Mouse (Mus musculus) kidney, postnatal 0 days (tissue): ENCODE results near the gene Comtd1. TPM values are rescaled to one million over a fixed set of nuclear protein-coding genes. Genes with fewer than 3 reads are reported as not detected.

ENCODE experiments used
- ATAC-seq: fragments of 200-750 bp; cut with Nextera tagmentation; replicated peaks from 2 replicates; pipeline ENCODE4 v1.8.0; 2017; ENCODE audit warnings: low read depth, moderate number of reproducible peaks, moderate TSS enrichment, moderate library complexity; ENCODE audit not compliant: low FRiP score
- DNase-seq: peaks from one replicate; pipeline ENCODE4 v3.0.0-alpha.2; 2016; ENCODE audit warnings: low spot score
- H3K27ac ChIP-seq: fragments of 300-500 bp; sonication (generic); 2 replicates; pipeline ENCODE4 v1.5.1; 2014; ENCODE audit warnings: mild to moderate bottlenecking
- H3K27me3 ChIP-seq: fragments of 300-500 bp; sonication (generic); 2 replicates; pipeline ENCODE4 v1.6.1; 2014; ENCODE audit warnings: low read length, mixed read lengths; ENCODE audit not compliant: insufficient read depth
- H3K36me3 ChIP-seq: fragments of 300-500 bp; sonication (generic); 2 replicates; pipeline ENCODE4 v1.6.1; 2014; ENCODE audit warnings: low read length, mixed read lengths; ENCODE audit not compliant: insufficient read depth
- H3K4me1 ChIP-seq: fragments of 300-500 bp; sonication (generic); replicated peaks from 2 replicates; pipeline ENCODE4 v1.6.1; 2014; ENCODE audit warnings: antibody characterized with exemption, low read length, mixed read lengths; ENCODE audit not compliant: insufficient read depth
- H3K4me2 ChIP-seq: fragments of 300-500 bp; sonication (generic); 2 replicates; pipeline ENCODE4 v1.6.1; 2014; ENCODE audit warnings: mild to moderate bottlenecking, low read length, moderate library complexity, mixed read lengths
- H3K4me3 ChIP-seq: fragments of 300-500 bp; sonication (generic); replicated peaks from 2 replicates; pipeline ENCODE4 v1.5.1; 2014; ENCODE audit warnings: low read depth, low read length
- H3K9ac ChIP-seq: fragments of 300-500 bp; sonication (generic); 2 replicates; pipeline ENCODE4 v1.6.1; 2014; ENCODE audit warnings: low read depth, low read length
- H3K9me3 ChIP-seq: fragments of 300-500 bp; sonication (generic); replicated peaks from 2 replicates; pipeline ENCODE4 v1.6.1; 2016; ENCODE audit warnings: low read length, inconsistent platforms, mixed read lengths
- CTCF ChIP-seq: IDR thresholded peaks from 2 replicates; pipeline ENCODE4 v1.5.1; 2016; ENCODE audit warnings: antibody characterized with exemption, low read depth, mild to moderate bottlenecking, moderate library complexity
- WGBS: fragments of 180-500 bp; shearing (Covaris S2); extraction: QIAGEN DNeasy Blood & Tissue Kit; methylation state at CpG from one replicate; pipeline ENCODE4 v1.1.7; 2014; 5-methylcytosine and 5-hydroxymethylcytosine counted together
- polyA plus RNA-seq: library from polyadenylated mRNA; unstranded; fragments of >200 nt; fragmentation: Nextera tagmentation; extraction: Ambion mirVana; gene quantifications from 2 replicates; pipeline ENCODE4 v1.2.1, GENCODE M21; 2015

Comtd1 gene
- polyA plus RNA-seq, 1 experiment from 2014 or later, result 36.7 TPM

DNA sequence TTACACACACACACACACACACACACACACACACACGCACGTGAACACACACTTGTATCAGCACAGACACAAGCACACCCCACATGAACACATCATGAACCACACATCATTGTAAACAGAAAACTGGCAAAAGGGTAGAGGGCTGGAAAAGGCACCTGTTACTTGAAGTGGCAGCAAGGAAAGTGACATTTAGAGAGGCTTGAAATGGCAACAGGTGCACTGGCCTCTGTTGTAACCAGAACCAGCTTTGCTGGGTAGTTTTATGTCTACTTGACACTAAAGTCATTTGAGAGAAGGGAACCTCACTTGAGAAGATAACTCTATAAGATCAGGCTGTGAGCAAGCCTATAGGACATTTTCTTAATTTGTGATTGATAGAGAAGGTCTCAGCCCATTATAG, 39.4 kb downstream of the Comtd1 start:
- no peaks in the 10 kb centered on the region for H3K36me3 ChIP-seq
- no peak for ATAC-seq
- no peak for TF ChIP-seq CTCF
- H3K4me2 ChIP-seq, result no peak overlapping the region
- DNase-seq, result no peak
- H3K9me3 ChIP-seq, result no peaks in the 10 kb centered on the region
- no peaks in the 10 kb centered on the region for H3K27me3 ChIP-seq
- WGBS, result 85% methylated on average over 2 of the region's 2 CpGs
- H3K27ac ChIP-seq, result no peak overlapping the region
- H3K9ac ChIP-seq, result no peak overlapping the region
- no peaks in the 10 kb centered on the region for H3K4me1 ChIP-seq
- H3K4me3 ChIP-seq, result no peak overlapping the region

DNA sequence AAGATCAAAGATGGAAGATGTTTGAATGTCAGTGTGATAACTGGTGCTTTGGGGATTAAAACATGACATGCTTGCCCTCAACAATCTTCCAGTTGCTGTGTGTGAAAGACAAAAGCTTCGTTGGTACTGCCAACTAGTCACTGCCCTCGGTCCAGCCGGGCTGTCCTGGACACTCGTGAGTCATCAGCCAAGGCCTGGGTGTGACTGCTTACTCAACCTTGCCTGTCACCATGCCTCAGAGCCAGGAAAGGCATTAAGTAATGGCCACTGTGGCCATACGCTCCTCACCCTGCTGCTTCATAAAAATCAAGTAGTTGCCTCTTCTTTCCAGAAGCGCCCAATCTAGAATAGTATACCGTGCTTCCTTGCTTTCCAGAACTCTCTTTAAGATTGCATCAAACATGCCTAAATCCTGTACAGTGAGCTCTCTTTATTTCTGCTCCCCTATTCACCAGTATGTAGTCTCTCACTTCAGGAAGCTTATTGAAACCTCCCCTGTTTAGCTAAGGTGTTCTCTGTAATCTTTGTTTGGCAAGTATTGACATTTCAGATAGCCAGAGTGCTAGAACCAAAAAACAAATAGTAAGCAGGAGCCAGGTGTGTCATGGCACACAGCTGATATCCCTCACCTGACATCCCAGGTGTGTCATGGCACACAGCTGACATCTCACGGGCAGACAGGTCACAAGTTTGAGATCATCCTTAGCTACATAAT, 40.4 kb downstream of the Comtd1 start:
- H3K27me3 ChIP-seq, result no peaks in the 10 kb centered on the region
- no peak overlapping the region for H3K4me2 ChIP-seq
- 72% methylated on average over 8 of the region's 8 CpGs for WGBS
- H3K9ac ChIP-seq, result no peak overlapping the region
- H3K27ac ChIP-seq, result no peak overlapping the region
- ATAC-seq, result no peak
- H3K9me3 ChIP-seq, result no peaks in the 10 kb centered on the region
- DNase-seq, result no peak
- no peak for TF ChIP-seq CTCF
- no peaks in the 10 kb centered on the region for H3K36me3 ChIP-seq
- H3K4me1 ChIP-seq, result no peaks in the 10 kb centered on the region
- no peak overlapping the region for H3K4me3 ChIP-seq

DNA sequence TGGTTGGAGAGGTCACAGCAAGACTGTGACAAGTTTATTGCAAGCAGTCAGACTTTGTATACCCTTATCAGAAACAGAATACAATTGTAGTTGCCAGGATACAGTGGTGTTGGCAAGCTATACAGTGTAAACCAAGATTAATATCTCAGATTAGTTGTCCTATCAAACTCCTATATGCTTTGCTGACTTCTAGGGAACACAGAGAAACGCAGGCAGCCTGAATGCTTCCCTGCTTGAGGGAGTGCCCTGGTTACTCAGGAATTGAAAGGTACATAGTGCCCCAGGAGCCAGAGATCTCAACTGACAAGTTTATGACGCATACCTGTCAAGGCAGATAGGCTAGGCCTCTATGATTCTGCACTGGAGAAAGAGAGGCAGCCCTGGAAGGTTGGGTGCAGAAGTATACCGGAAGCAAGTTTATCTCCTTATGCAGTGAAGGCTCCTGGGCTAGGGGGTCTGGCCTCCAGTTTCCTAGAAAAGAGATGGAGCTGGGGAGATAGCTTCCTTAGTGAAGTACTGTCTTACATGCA, 42.1 kb downstream of the Comtd1 start:
- Histone ChIP-seq H3K27me3 (no peaks in the 10 kb centered on the region), H3K4me3 (no peak overlapping the region), H3K4me1 (no peaks in the 10 kb centered on the region), H3K36me3 (no peaks in the 10 kb centered on the region), H3K9me3 (no peaks in the 10 kb centered on the region), H3K27ac (no peak overlapping the region), H3K4me2 (no peak overlapping the region), H3K9ac (no peak overlapping the region)
- WGBS, result 55% methylated on average over 3 of the region's 3 CpGs
- no peak for TF ChIP-seq CTCF
- DNase-seq (peak; percentile 28), ATAC-seq (peak; percentile 52; the same call in 1 of the 2 replicates)

DNA sequence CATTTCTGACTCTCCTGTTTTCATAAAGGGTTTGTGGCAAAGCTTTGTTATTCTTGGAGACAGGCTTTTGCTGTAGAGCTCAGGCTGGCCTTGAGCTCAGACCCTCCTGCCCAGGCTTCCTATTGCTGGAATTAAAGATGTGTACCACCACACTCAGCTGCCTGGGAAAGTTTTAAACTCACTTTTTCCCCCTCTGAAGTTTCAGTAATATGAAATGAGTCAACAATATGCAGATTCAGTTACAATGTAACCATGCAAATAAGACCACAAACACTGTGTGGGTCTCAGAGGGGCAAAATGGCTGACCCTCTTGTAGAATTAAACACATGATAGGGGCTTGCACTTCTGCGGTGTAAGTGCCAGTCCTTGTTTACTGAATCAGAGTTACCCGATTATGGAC, 42.6 kb downstream of the Comtd1 start:
- H3K27me3 ChIP-seq, result no peaks in the 10 kb centered on the region
- no peak overlapping the region for H3K4me3 ChIP-seq
- H3K9ac ChIP-seq, result no peak overlapping the region
- 41% methylated on average over 2 of the region's 2 CpGs for WGBS
- H3K27ac ChIP-seq, result no peak overlapping the region
- no peak overlapping the region for H3K4me2 ChIP-seq
- no peaks in the 10 kb centered on the region for H3K9me3 ChIP-seq
- DNase-seq (no peak), ATAC-seq (no peak)
- H3K4me1 ChIP-seq, result no peaks in the 10 kb centered on the region
- TF ChIP-seq CTCF, result no peak
- no peaks in the 10 kb centered on the region for H3K36me3 ChIP-seq

DNA sequence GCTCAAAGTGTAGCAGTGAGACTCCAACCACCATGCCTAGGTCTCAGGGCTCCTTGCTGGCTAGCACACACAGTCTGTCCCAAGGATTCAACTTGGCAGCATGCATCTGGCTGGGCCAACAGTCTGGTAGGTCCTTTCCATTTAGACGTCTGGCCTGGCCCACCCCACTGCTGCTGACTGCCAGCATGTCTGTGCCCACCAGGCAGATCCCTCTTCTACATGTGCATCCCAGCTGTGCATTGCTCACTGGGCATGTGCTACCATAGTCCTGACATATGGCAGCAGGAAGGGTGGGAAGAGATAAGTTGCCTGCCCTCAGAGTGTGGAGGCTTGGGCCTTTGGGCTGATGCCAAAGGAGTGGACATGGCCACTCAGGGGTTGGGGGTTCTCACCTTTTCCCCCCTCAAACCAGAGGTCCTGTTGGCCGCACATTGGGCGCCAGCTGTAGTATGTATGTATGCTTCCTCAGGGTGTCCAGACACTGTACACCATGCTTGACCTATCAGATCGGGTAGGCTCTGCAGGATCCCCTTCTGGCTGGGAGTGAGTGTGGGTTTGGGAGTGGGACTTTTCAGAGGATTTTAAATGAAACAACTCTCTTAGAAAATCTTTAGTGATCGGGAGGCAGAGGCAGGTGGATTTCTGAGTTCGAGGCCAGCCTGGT, 46.1 kb downstream of the Comtd1 start:
- 93% methylated on average over 6 of the region's 6 CpGs for WGBS
- H3K36me3 ChIP-seq, result no peaks in the 10 kb centered on the region
- no peak for TF ChIP-seq CTCF
- ATAC-seq (no peak), DNase-seq (no peak)
- no peak overlapping the region for H3K27ac ChIP-seq
- H3K4me1 ChIP-seq, result no peaks in the 10 kb centered on the region
- H3K4me2 ChIP-seq, result no peak overlapping the region
- no peak overlapping the region for H3K9ac ChIP-seq
- H3K4me3 ChIP-seq, result no peak overlapping the region
- H3K27me3 ChIP-seq, result no peaks in the 10 kb centered on the region
- no peaks in the 10 kb centered on the region for H3K9me3 ChIP-seq

DNA sequence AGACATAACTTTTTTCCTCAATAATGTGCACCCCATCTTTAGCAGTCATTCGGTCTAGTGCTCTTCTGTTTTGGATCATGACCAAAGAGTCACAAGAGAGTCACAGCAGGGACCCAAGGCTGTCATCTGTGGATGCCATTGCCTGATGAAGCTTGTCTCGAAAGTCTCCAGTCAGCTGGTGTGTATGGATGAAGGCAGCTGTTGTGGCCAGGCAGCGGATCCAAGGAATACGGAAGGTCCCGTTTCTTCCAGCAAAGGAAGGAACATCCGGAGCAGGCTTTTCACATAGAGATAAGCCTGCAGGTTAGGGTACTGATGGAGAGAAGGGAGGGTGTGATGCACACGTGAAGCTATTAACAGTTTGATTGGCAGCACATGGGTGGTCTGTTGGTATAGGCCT, 47.2 kb downstream of the Comtd1 start:
- no peak for DNase-seq
- H3K27me3 ChIP-seq, result no peaks in the 10 kb centered on the region
- H3K9ac ChIP-seq, result no peak overlapping the region
- no peak overlapping the region for H3K4me2 ChIP-seq
- no peak overlapping the region for H3K4me3 ChIP-seq
- ATAC-seq, result no peak
- no peak overlapping the region for H3K27ac ChIP-seq
- no peaks in the 10 kb centered on the region for H3K36me3 ChIP-seq
- H3K9me3 ChIP-seq, result no peaks in the 10 kb centered on the region
- no peak for TF ChIP-seq CTCF
- H3K4me1 ChIP-seq, result no peaks in the 10 kb centered on the region
- WGBS, result 87% methylated on average over 7 of the region's 7 CpGs
